Mouse (Mus musculus) gastrocnemius, postnatal 4 days (tissue): ENCODE measurements around the gene Ankib1. TPM values are rescaled to one million over a fixed set of nuclear protein-coding genes. Genes with fewer than 3 reads are reported as not detected.
A peak's percentile ranks its signal among the peaks of the same experiment; 100 is the strongest.

ENCODE experiments used
- DNase-seq, 2 experiments: peaks; one replicate each; pipeline ENCODE4 v3.0.0; 2021 to 2022; ENCODE audit warnings: low spot score in 2 of 2, mixed read lengths in 2 of 2
- microRNA-seq: library from miRNA; unstranded; fragments of <30 nt; microRNA quantifications from one replicate; pipeline ENCODE4 v1.2.0, GENCODE M21; 2021
- total RNA-seq, 2 experiments: library from RNA; stranded (reverse); gene quantifications; 2 replicates each; pipeline ENCODE4 v1.2.3; 2021

Ankib1 gene
- total RNA-seq, 2 experiments from 2014 or later: 33.9 to 34.9 TPM

GRCm38 (mm10) chr5:3647708-3648121 is 155.0 kb downstream of the Ankib1 start:
- DNase-seq: peak; percentile 51 to 84

- DNase-seq: peak in 1 of 2 experiments; percentile 38
Observed at GRCm38 (mm10) chr5:3646991-3647707, 155.6 kb downstream of the Ankib1 start.

GRCm38 (mm10) chr5:3646539-3646938 is 156.2 kb downstream of the Ankib1 start:
- no peak for DNase-seq

GRCm38 (mm10) chr5:3645326-3645725 is 157.4 kb downstream of the Ankib1 start:
- no peak for DNase-seq

GRCm38 (mm10) chr5:3644621-3645020 is 158.1 kb downstream of the Ankib1 start:
- no peak for DNase-seq

Small RNA genes within 50 kb of the gene (microRNA-seq; reads per million reads assigned to microRNA genes)
- gene Gm22926 (not detected), gene Gm26238 (not detected)

Other genes with a start within 250 kb of the Ankib1 start
- gene 1700109H08Rik, start 231.4 kb downstream of the Ankib1 start, total RNA-seq: 10 to 100 TPM in 1 of 2 experiments, 1 to 10 TPM in 1; 7.1 to 10.4 TPM
- gene Pex1, start 206.9 kb downstream of the Ankib1 start, total RNA-seq: 10 to 100 TPM; 10.4 to 11.6 TPM
- gene Rbm48, start 206.3 kb downstream of the Ankib1 start, total RNA-seq: 1 to 10 TPM; 7.4 to 7.6 TPM
- gene Tmbim7, start 151.7 kb downstream of the Ankib1 start, total RNA-seq: not detected
- 10 to 100 TPM; 80.8 to 99.8 TPM for gene Gatad1, start 145.7 kb downstream of the Ankib1 start, total RNA-seq
- gene Krit1, start 259 bp upstream of the Ankib1 start, total RNA-seq: 10 to 100 TPM; 26.1 to 34.0 TPM
- gene Lrrd1, start 42.2 kb upstream of the Ankib1 start, total RNA-seq: not detected
- 1 to 10 TPM; 3.6 to 4.7 TPM for gene Mterf1a, start 91.0 kb upstream of the Ankib1 start, total RNA-seq
- gene Akap9, start 125.1 kb upstream of the Ankib1 start, total RNA-seq: 10 to 100 TPM; 64.1 to 78.4 TPM